Mouse (Mus musculus): ENCODE data around the gene Primpol. TPM values are rescaled to one million over a fixed set of nuclear protein-coding genes. Genes with fewer than 3 reads are reported as not detected.

The Primpol gene
- polyA plus RNA-seq, 1 experiment from 2014 or later: 4.2 TPM

DNA sequence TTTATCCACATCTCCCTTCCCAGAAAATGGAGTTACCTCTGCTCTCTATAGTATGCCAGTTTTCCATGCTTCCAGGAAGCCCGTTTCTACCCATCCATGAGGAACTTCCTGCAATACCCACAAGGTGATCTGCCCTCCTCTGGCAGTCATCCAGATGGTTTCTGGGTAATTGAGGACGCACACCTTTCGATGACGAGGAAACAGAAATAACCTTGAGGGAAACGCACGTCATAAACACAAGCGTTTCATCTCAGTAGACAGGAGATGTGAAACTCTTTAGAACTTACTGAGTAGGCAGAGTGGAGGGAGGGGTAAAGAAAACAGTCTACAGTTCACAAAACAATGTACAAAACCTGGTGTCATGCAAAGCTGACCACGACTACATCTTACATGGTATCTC lies 67.0 kb downstream of the Primpol start:
- Histone ChIP-seq H3K27ac (ENCODE audit: low read depth) (no peak overlapping the region), H3K4me2 (ENCODE audit: low read depth, low read length) (no peak overlapping the region), H3K9ac (replicated peaks) (no peak overlapping the region), H3K4me1 (ENCODE audit: insufficient read depth) (peaks cover 26% of the 10 kb centered on the region), H3K4me3 (ENCODE audit: low read depth, low read length) (no peak overlapping the region), H3K9me3 (ENCODE audit: low read length) (no peaks in the 10 kb centered on the region), H3K27me3 (ENCODE audit: insufficient read depth, low read length) (no peaks in the 10 kb centered on the region), H3K36me3 (replicated peaks; ENCODE audit: insufficient read depth, low read length) (peaks cover 4% of the 10 kb centered on the region; the same call in 1 of the 2 replicates)
- ATAC-seq (no peak), DNase-seq (no peak)
- WGBS (ENCODE audit: insufficient replicate concordance): 82% methylated on average over 8 of the region's 8 CpGs
- TF ChIP-seq EP300 (IDR thresholded peaks at IDR 0.05; ENCODE audit: low read depth): no peak
- no peak for TF ChIP-seq CTCF (IDR thresholded peaks at IDR 0.05; ENCODE audit: low read depth)

DNA sequence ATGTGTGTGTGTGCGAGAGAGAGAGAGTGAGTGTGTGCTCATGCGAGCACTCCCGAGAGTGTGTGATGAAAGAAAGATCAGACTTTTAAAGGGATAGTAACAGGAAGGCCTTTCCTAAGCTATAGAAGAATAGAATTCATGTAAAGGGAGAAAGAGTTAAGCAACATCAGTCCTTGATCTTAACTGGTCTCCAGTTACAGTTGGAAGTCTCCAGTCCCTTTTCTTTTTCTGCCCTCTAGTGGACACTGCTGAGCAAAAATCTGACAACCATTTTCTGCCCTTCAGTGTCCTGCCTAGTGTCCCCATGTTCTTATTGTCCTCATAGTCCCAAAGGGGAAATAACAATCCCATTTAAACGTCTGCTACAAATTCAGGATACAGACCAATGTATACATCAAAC lies 69.8 kb downstream of the Primpol start:
- H3K4me1 ChIP-seq (ENCODE audit: insufficient read depth): peaks cover 25% of the 10 kb centered on the region
- DNase-seq: peak; percentile 61

DNA sequence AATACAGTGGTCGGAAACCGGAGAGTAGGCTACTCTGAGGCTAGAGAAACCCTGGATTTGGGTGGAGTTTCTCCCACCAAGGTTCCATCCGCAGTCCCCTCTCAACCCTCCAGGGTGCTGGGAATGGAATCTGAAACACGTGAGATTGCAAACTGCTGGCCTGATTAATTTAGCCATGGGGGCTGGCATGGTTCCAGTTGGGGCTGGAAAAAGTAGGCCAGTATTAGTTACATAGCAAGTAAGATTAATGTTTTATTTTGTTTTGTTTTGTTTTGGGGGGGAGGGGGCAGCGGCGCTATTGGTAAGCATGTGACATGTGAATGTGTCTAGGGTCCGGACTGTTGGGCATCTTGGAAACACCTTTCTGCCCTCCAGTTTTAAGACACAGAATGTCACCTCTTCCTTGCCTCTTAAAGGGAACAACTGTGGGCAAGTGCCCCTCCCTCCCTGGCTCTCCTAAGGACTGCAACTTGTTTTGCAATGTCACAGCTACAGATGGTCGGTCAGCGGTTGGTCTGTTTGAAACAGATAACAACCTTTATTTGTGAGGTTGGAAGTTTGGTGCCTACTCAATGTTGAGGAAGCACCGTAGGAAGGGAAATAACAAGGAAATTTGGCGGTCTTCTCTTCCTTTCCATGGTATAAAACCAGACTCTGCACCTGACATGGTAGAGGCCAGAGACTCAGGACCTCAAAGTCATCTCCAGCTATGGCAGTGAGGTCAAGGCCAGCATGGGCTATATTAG lies 70.4 kb downstream of the Primpol start:
- DNase-seq (peak; percentile 75), ATAC-seq (peak; percentile 75)
- no peaks in the 10 kb centered on the region for H3K27me3 ChIP-seq (ENCODE audit: insufficient read depth, low read length)
- no peaks in the 10 kb centered on the region for H3K9me3 ChIP-seq (ENCODE audit: low read length)
- peak overlapping the region; percentile 31 for H3K9ac ChIP-seq (replicated peaks)
- 38% methylated on average over 11 of the region's 11 CpGs for WGBS (ENCODE audit: insufficient replicate concordance)
- H3K36me3 ChIP-seq (replicated peaks; ENCODE audit: insufficient read depth, low read length): no peaks in the 10 kb centered on the region
- peaks cover 25% of the 10 kb centered on the region for H3K4me1 ChIP-seq (ENCODE audit: insufficient read depth)
- H3K4me2 ChIP-seq (ENCODE audit: low read depth, low read length): peak overlapping the region; percentile 61
- 0 out of 2 replicates have a peak overlapping the region, but pooled peaks have one; percentile 17 for H3K4me3 ChIP-seq (ENCODE audit: low read depth, low read length)
- peak overlapping the region; percentile 96 for H3K27ac ChIP-seq (ENCODE audit: low read depth)
- TF ChIP-seq EP300 (IDR thresholded peaks at IDR 0.05; ENCODE audit: low read depth) (peak; percentile 99), CTCF (IDR thresholded peaks at IDR 0.05; ENCODE audit: low read depth) (no peak; the same call in 1 of the 2 replicates)

More for the DNA sequence above, 69.8 kb downstream of the Primpol start:
- ATAC-seq: peak; percentile 28
- Histone ChIP-seq H3K27me3 (ENCODE audit: insufficient read depth, low read length) (no peaks in the 10 kb centered on the region), H3K9me3 (ENCODE audit: low read length) (no peaks in the 10 kb centered on the region), H3K4me3 (ENCODE audit: low read depth, low read length) (0 out of 2 replicates have a peak overlapping the region, but pooled peaks have one; percentile 17), H3K9ac (replicated peaks) (peak overlapping the region; percentile 31), H3K36me3 (replicated peaks; ENCODE audit: insufficient read depth, low read length) (no peaks in the 10 kb centered on the region), H3K4me2 (ENCODE audit: low read depth, low read length) (peak overlapping the region; percentile 61), H3K27ac (ENCODE audit: low read depth) (peak overlapping the region; percentile 96)
- WGBS (ENCODE audit: insufficient replicate concordance): 15% methylated on average over 4 of the region's 4 CpGs
- TF ChIP-seq EP300 (IDR thresholded peaks at IDR 0.05; ENCODE audit: low read depth) (0 out of 2 replicates have a peak, but pooled peaks have one; percentile 1), CTCF (IDR thresholded peaks at IDR 0.05; ENCODE audit: low read depth) (peak; percentile 91)

DNA sequence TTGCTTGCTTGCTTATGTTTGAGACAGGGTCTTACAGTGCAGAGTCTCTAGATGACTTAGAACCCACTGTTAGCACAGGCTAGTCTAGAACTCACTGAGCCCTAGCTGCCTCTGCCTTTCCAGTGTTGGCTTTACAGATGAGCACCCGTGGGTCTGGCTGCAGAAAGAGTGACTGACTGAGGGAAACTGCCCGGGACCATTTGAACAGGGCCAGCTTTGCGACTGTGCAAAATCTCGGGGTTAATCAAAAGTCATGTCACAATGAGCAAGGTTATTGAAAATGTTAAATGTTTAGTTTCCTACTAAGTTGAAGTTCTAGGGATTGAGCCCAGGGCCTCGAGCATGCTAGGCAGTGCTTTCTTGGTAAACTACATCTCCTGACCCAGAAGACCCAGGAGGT lies 71.2 kb downstream of the Primpol start:
- H3K27ac ChIP-seq (ENCODE audit: low read depth): peak overlapping the region; percentile 96
- no peak for ATAC-seq
- TF ChIP-seq CTCF (IDR thresholded peaks at IDR 0.05; ENCODE audit: low read depth) (no peak), EP300 (IDR thresholded peaks at IDR 0.05; ENCODE audit: low read depth) (no peak)
- H3K9ac ChIP-seq (replicated peaks): peak overlapping the region; percentile 31
- DNase-seq: no peak
- H3K27me3 ChIP-seq (ENCODE audit: insufficient read depth, low read length): no peaks in the 10 kb centered on the region
- H3K36me3 ChIP-seq (replicated peaks; ENCODE audit: insufficient read depth, low read length): no peaks in the 10 kb centered on the region
- H3K4me1 ChIP-seq (ENCODE audit: insufficient read depth): peaks cover 30% of the 10 kb centered on the region
- 86% methylated on average over 5 of the region's 5 CpGs for WGBS (ENCODE audit: insufficient replicate concordance)
- H3K4me3 ChIP-seq (ENCODE audit: low read depth, low read length): no peak overlapping the region
- H3K9me3 ChIP-seq (ENCODE audit: low read length): no peaks in the 10 kb centered on the region
- H3K4me2 ChIP-seq (ENCODE audit: low read depth, low read length): peak overlapping the region; percentile 61; the same call in 1 of the 2 replicates

DNA sequence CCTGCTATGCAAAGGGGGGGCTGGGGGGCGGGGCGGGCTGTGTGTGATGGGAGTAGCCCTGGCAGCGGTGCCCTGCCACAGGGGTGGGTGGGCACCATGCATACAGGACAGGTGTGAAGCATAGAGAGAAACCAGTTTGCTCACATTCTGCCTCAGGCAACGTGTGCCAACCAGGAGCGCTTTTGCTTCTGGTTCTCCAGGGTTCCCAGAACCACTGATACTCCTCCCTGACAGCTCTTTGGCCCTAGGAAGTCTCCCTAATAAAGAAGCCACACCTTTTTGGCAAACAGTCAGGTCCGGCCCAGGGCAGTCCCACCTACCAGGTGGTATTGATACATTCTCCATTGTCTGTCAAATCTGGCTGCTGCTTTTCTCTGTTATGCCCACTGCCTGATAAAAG lies 73.3 kb downstream of the Primpol start:
- no peak for ATAC-seq
- 57% methylated on average over 6 of the region's 6 CpGs for WGBS (ENCODE audit: insufficient replicate concordance)
- Histone ChIP-seq H3K36me3 (replicated peaks; ENCODE audit: insufficient read depth, low read length) (no peaks in the 10 kb centered on the region), H3K4me1 (ENCODE audit: insufficient read depth) (peaks cover 45% of the 10 kb centered on the region), H3K27me3 (ENCODE audit: insufficient read depth, low read length) (no peaks in the 10 kb centered on the region), H3K9me3 (ENCODE audit: low read length) (no peaks in the 10 kb centered on the region), H3K4me2 (ENCODE audit: low read depth, low read length) (no peak overlapping the region), H3K4me3 (ENCODE audit: low read depth, low read length) (no peak overlapping the region), H3K27ac (ENCODE audit: low read depth) (peak overlapping the region; percentile 48; the same call in 1 of the 2 replicates), H3K9ac (replicated peaks) (no peak overlapping the region)
- TF ChIP-seq EP300 (IDR thresholded peaks at IDR 0.05; ENCODE audit: low read depth): no peak
- TF ChIP-seq CTCF (IDR thresholded peaks at IDR 0.05; ENCODE audit: low read depth): no peak
- DNase-seq: peak; percentile 47

DNA sequence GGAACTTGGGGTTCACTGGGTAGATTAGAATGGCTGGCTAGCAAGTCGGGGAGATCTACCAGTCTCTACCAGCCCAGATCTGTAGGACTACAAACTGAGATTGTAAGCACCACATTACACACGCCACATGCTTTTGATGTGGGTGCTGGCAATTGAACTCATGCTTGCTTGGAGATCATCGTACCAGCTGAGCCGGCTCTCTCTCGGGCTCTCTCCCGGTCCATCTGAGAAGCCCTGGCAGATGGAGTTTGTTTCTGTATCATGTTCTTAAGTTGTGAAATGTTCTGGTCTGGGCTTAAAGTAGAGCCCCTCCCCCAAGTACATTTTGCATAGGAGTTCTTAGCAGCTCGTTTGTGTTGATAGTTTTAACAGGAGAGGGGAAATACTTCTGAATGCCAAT lies 73.8 kb downstream of the Primpol start:
- H3K4me2 ChIP-seq (ENCODE audit: low read depth, low read length): no peak overlapping the region
- no peak overlapping the region for H3K4me3 ChIP-seq (ENCODE audit: low read depth, low read length)
- ATAC-seq: no peak
- TF ChIP-seq EP300 (IDR thresholded peaks at IDR 0.05; ENCODE audit: low read depth): no peak
- peaks cover 45% of the 10 kb centered on the region for H3K4me1 ChIP-seq (ENCODE audit: insufficient read depth)
- no peak overlapping the region for H3K9ac ChIP-seq (replicated peaks)
- H3K27me3 ChIP-seq (ENCODE audit: insufficient read depth, low read length): no peaks in the 10 kb centered on the region
- 82% methylated on average over 7 of the region's 7 CpGs for WGBS (ENCODE audit: insufficient replicate concordance)
- H3K36me3 ChIP-seq (replicated peaks; ENCODE audit: insufficient read depth, low read length): 0 out of 2 replicates have a peak, but pooled peaks cover under 1% of the 10 kb centered on the region
- DNase-seq: no peak
- no peaks in the 10 kb centered on the region for H3K9me3 ChIP-seq (ENCODE audit: low read length)
- 0 out of 2 replicates have a peak overlapping the region, but pooled peaks have one; percentile 32 for H3K27ac ChIP-seq (ENCODE audit: low read depth)
